Mouse (Mus musculus) stomach, postnatal 0 days (tissue): ENCODE results near the gene Trappc12.

Experiments used
- CTCF ChIP-seq: IDR thresholded peaks from 2 replicates; pipeline ENCODE4 v1.5.1; 2016; ENCODE audit warnings: antibody characterized with exemption, low read depth, mild to moderate bottlenecking, moderate library complexity
- EP300 ChIP-seq: optimal IDR thresholded peaks from 2 replicates; pipeline ENCODE3; 2016; ENCODE audit warnings: antibody characterized with exemption

- TF ChIP-seq CTCF, result no peak
- no peak for TF ChIP-seq EP300
These were observed 5.7 kb upstream of the Trappc12 start for GRCm38 (mm10) chr12:28756019-28756418.
